Mouse (Mus musculus) stomach, embryonic 16.5 days (tissue): Measurements from ENCODE around the gene Sh3d21. TPM values are rescaled to one million over a fixed set of nuclear protein-coding genes. Genes with fewer than 3 reads are reported as not detected.
A peak's percentile ranks its signal among the peaks of the same experiment; 100 is the strongest.
"Not testable (repeated sequence)": the region's sequence is repeated elsewhere in the genome, so short reads cannot be mapped to it uniquely, and the experiment has no call there.

Source experiments
- ATAC-seq: fragments of 200-750 bp; cut with Nextera tagmentation; 2 replicates; pipeline ENCODE4 v1.8.0; 2017; ENCODE audit warnings: moderate number of reproducible peaks, moderate TSS enrichment; ENCODE audit not compliant: insufficient read depth, low FRiP score
- H3K27ac ChIP-seq: fragments of 300-500 bp; sonication (generic); 2 replicates; pipeline ENCODE4 v1.5.1; 2014; ENCODE audit warnings: low read length
- H3K27me3 ChIP-seq: fragments of 300-500 bp; sonication (generic); 2 replicates; pipeline ENCODE4 v1.6.1; 2014; ENCODE audit warnings: low read length, control low read depth, mixed read lengths; ENCODE audit not compliant: control insufficient read depth, insufficient read depth
- H3K36me3 ChIP-seq: fragments of 300-500 bp; sonication (generic); 2 replicates; pipeline ENCODE4 v1.6.1; 2014; ENCODE audit warnings: low read length; ENCODE audit not compliant: control insufficient read depth, insufficient read depth
- H3K4me1 ChIP-seq: fragments of 300-500 bp; sonication (generic); 2 replicates; pipeline ENCODE4 v1.6.1; 2014; ENCODE audit warnings: low read length, control low read depth, mixed read lengths; ENCODE audit not compliant: control insufficient read depth, insufficient read depth
- H3K4me2 ChIP-seq: fragments of 300-500 bp; sonication (generic); 2 replicates; pipeline ENCODE4 v1.6.1; 2014; ENCODE audit warnings: low read depth, low read length, mixed read lengths
- H3K4me3 ChIP-seq: fragments of 300-500 bp; sonication (generic); replicated peaks from 2 replicates; pipeline ENCODE4 v1.5.1; 2014; ENCODE audit warnings: mild to moderate bottlenecking, low read length
- H3K9ac ChIP-seq: fragments of 300-500 bp; sonication (generic); 2 replicates; pipeline ENCODE4 v1.6.1; 2014; ENCODE audit warnings: low read length
- H3K9me3 ChIP-seq: fragments of 300-500 bp; sonication (generic); replicated peaks from 2 replicates; pipeline ENCODE4 v1.6.1; 2016; ENCODE audit warnings: low read length, control low read depth; ENCODE audit not compliant: control insufficient read depth
- WGBS: fragments of 180-500 bp; shearing (Covaris S2); extraction: QIAGEN DNeasy Blood & Tissue Kit; methylation state at CpG from one replicate; pipeline ENCODE4 v1.1.7; 2014; 5-methylcytosine and 5-hydroxymethylcytosine counted together
- polyA plus RNA-seq: library from polyadenylated mRNA; unstranded; fragments of >200 nt; fragmentation: Nextera tagmentation; extraction: Ambion mirVana; gene quantifications from 2 replicates; pipeline ENCODE4 v1.2.1, GENCODE M21; 2015

The Sh3d21 gene
- polyA plus RNA-seq, 1 experiment from 2014 or later, result 7.3 TPM

DNA sequence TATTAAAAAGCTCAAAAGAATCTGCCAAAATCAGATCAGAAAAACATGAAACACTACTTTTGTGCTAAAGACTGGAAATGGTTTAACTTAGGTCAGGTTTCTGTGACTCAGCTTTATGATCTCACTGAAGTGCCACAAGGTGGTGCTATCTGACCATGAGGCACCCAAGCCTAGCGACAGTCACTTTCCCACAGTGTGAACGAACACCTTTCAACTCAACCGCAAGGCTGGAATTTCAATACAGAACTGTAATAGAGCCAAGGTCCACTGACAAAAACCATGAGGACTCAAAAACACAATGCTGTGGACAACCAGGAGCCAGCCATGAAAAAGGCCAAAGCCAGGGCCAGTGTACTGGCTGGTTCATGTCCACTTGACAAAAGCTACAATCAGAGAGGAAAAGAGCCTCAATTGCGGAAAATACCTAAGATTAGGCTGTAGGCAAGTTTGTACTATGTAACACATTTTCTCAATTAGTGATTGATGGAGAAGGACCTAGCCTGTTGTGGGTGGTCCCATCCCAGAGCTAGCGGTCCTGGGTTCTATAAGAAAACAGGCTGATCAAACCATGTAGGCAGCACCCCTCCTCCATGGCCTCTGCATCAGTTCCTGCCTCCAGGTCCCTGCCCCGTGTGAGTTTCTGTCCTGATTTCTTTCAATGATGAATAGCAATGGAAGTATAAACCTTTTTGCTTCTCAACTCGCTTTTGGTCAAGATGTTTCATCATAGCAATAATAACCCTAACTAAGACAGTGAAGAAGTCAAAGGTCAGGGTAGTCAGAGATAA lies 18.1 kb upstream of the Sh3d21 start:
- no peaks in the 10 kb centered on the region for H3K27me3 ChIP-seq
- H3K27ac ChIP-seq, result no peak overlapping the region
- H3K9ac ChIP-seq, result no peak overlapping the region
- no peaks in the 10 kb centered on the region for H3K4me1 ChIP-seq
- WGBS, result 47% methylated on average over 7 of the region's 7 CpGs
- H3K9me3 ChIP-seq, result no peaks in the 10 kb centered on the region
- H3K36me3 ChIP-seq, result peaks cover 32% of the 10 kb centered on the region
- H3K4me2 ChIP-seq, result no peak overlapping the region
- peak; percentile 40; the same call in 1 of the 2 replicates for ATAC-seq
- no peak overlapping the region for H3K4me3 ChIP-seq

DNA sequence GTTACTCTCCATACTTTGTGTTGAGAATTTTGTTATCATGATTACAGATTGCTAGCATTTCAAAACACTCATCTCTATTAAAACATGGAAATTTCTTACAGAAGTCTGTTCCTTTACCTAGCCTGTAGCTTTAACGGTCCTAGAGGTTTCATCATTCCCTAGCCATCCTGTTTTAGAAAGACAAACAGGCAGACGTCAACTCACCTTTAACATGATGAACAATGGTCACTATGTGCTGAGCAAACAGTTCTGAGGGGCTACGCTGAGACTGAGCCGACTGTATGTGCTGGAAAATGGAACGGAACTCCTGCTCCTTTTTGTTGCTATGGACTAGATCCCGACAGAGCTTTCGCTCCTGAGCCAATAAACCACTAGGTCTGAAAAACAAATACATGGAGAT lies 12.7 kb upstream of the Sh3d21 start:
- H3K9ac ChIP-seq, H3K9me3 ChIP-seq, H3K27me3 ChIP-seq, H3K4me2 ChIP-seq, ATAC-seq, H3K27ac ChIP-seq, H3K4me1 ChIP-seq, H3K4me3 ChIP-seq: not testable (repeated sequence)
- WGBS, result 68% methylated on average over 7 of the region's 7 CpGs
- H3K36me3 ChIP-seq, result peaks cover 58% of the 10 kb centered on the region

DNA sequence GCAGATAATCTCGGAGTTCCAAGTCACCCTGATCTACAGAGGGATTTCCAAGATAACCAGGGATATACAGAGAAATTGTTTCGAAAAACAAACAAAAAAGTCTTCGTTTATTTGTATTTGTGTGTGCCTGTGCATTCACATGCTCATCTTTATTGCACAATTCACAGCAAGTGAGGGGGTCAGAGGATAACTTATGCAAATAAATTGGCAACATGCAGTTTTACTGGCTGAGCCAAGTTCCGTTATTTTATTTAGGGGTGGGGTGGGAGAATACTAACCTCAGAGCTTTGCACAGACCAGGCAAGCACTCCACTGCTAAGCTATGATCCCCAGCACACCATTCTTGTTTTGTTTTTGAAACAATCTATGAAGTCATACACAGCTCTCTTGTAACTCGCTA lies 10.5 kb upstream of the Sh3d21 start:
- peaks cover 52% of the 10 kb centered on the region; the same call in 1 of the 2 replicates for H3K36me3 ChIP-seq
- no peaks in the 10 kb centered on the region for H3K27me3 ChIP-seq
- no peak overlapping the region for H3K9ac ChIP-seq
- ATAC-seq, result no peak
- H3K4me1 ChIP-seq, result no peaks in the 10 kb centered on the region
- 86% methylated on average over 5 of the region's 5 CpGs for WGBS
- H3K4me3 ChIP-seq, result no peak overlapping the region
- no peak overlapping the region for H3K27ac ChIP-seq
- no peak overlapping the region for H3K4me2 ChIP-seq
- no peaks in the 10 kb centered on the region for H3K9me3 ChIP-seq

DNA sequence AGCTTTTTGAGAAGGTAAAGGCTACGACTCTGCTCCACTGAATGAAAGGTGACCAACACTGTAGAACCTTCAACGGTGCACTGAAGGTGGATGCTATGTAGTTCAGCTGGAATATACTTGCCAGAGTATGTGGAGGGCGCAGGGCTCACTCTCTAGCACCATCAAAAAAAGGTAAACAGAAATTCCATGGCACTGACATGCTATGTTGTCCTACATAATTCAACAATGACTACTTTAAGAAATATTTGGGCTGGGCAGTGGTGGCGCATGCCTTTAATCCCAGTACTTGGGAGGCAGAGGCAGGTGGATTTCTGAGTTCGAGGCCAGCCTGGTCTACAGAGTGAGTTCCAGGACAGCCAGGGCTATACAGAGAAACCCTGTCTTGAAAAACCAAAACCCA lies 7.4 kb upstream of the Sh3d21 start:
- not testable (repeated sequence) for H3K27me3 ChIP-seq, H3K27ac ChIP-seq, H3K4me3 ChIP-seq, H3K9me3 ChIP-seq, H3K9ac ChIP-seq, H3K4me2 ChIP-seq, ATAC-seq, H3K4me1 ChIP-seq
- peaks cover 41% of the 10 kb centered on the region; the same call in 1 of the 2 replicates for H3K36me3 ChIP-seq
- 95% methylated on average over 5 of the region's 5 CpGs for WGBS

DNA sequence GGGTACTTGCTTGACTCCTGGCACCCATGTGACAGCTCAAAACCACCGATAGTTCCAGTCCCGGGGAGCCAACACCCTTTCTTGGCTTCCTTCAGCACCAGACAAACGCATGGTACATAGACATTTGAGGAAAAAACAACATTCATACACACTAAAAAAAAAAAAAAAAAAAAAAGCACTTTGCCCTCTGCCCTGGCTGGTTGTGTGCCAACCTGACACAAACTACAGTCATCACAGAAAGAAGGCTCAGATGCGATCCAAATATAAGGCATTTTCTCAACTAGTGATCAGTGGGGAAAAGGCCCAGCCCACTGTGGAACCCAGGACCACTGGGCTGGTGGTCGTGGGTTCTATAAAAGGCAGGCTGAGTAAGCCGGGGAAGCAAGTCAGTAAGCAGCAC lies 5.6 kb upstream of the Sh3d21 start:
- no peak overlapping the region for H3K27ac ChIP-seq
- WGBS, result 90% methylated on average over 6 of the region's 6 CpGs
- no peak overlapping the region for H3K9ac ChIP-seq
- peaks cover under 1% of the 10 kb centered on the region; the same call in 1 of the 2 replicates for H3K4me1 ChIP-seq
- H3K4me3 ChIP-seq, result no peak overlapping the region
- ATAC-seq, result no peak
- H3K9me3 ChIP-seq, result no peaks in the 10 kb centered on the region
- no peaks in the 10 kb centered on the region for H3K27me3 ChIP-seq
- H3K36me3 ChIP-seq, result peaks cover 30% of the 10 kb centered on the region; the same call in 1 of the 2 replicates
- no peak overlapping the region for H3K4me2 ChIP-seq

DNA sequence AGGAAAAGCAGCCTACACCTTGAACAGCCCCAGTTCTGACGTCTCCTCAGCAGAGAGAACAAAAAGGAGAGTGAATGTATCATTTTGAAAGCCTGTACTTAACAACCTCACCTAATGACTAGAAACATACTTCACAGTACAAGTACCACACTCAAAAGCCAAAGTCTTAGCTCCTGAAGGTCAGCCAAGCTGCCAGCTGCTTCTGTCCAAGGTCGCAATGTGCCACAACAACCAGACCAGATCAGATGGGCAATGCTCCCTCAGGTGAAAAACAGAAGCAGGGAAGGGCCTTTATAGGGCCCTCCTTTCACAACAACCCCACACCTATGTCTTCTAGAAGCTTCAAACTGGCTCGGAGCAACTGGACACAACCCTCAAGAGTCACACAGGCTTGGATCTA lies 2.8 kb upstream of the Sh3d21 start:
- peaks cover 12% of the 10 kb centered on the region; the same call in 1 of the 2 replicates for H3K36me3 ChIP-seq
- WGBS, result 79% methylated on average over 3 of the region's 3 CpGs
- peaks cover 10% of the 10 kb centered on the region for H3K4me1 ChIP-seq
- no peak overlapping the region for H3K4me3 ChIP-seq
- no peak overlapping the region for H3K4me2 ChIP-seq
- H3K9me3 ChIP-seq, result no peaks in the 10 kb centered on the region
- peak overlapping the region; percentile 20; the same call in 1 of the 2 replicates for H3K27ac ChIP-seq
- no peak for ATAC-seq
- no peaks in the 10 kb centered on the region for H3K27me3 ChIP-seq
- no peak overlapping the region for H3K9ac ChIP-seq

DNA sequence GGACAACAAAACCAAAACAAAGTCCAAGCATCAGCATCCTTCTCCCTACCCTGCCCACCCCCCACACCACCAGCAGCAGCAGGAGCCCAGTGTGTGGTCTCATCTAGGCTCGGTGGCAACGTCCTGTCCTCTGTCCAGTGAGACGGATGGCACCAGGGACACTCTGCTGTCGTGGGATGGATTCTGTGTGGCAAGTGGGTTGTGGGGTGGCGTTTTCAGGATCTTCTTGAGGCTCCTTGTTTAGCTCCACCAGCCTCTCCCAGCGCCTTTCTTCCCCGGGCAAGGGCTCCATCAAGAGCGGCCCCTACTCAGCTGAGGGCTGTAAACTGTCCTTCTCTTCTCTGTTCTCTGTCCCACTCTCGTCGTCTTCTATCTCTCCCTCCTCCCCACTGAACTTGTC lies 1.8 kb upstream of the Sh3d21 start:
- H3K9me3 ChIP-seq, H3K27me3 ChIP-seq: not testable (repeated sequence)
- 70% methylated on average over 8 of the region's 10 CpGs for WGBS

DNA sequence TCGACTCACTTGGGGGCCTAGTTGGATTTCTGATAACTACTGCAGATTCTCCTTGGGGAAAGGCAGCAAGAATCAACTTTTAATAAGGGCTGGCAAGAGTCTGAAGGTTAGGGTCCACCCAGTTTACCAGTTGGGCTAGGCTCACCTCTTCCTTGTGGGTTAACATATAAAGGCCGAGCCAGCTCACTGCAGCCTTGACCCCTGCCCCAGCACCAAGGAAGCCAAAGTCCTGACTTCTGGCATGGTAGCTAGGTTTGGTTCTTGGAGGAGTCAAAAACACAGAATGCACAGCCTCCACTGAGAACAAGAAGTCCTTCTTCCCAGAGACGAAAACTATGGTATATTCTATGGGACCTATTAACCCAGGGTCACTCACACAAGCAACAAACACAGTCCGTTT lies 394 bp upstream of the Sh3d21 start:
- no peak for ATAC-seq
- H3K4me1 ChIP-seq, result peaks cover 10% of the 10 kb centered on the region
- H3K9me3 ChIP-seq, result no peaks in the 10 kb centered on the region
- H3K4me2 ChIP-seq, result peak overlapping the region; percentile 91
- no peaks in the 10 kb centered on the region for H3K27me3 ChIP-seq
- peaks cover 3% of the 10 kb centered on the region; the same call in 1 of the 2 replicates for H3K36me3 ChIP-seq
- H3K9ac ChIP-seq, result no peak overlapping the region
- peak overlapping the region; percentile 54; the same call in 1 of the 2 replicates for H3K4me3 ChIP-seq
- H3K27ac ChIP-seq, result peak overlapping the region; percentile 94
- 48% methylated on average over 4 of the region's 4 CpGs for WGBS

More for the DNA sequence above, 1.8 kb upstream of the Sh3d21 start:
- H3K4me1 ChIP-seq, ATAC-seq, H3K4me3 ChIP-seq, H3K36me3 ChIP-seq, H3K27ac ChIP-seq, H3K9ac ChIP-seq, H3K4me2 ChIP-seq: not testable (repeated sequence)

DNA sequence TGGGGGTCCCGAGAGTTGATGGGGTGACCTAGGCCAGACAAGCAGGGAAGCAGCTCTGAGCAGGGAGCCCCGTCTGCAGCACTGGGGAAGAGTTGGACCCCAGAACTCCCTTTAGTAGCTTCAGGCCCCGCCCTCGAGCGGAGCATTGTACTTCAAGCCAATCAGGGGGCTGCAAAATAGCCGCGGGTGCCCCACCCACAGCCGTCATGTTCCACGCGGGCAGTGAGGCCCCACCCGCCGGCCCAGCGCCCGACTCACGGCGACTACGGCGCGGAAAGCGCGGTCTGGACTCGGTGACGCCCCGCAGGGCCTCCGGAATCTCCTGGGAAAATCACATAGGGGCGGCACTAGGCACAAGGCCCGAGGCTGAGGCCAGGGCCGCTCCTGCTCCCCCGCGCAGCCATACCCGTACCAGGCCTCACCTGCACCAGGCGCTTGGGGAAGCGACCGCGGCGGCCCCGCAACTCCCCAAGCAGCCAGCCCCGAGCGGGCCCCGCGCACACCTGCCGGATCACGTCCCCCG lies 686 bp downstream of the Sh3d21 start:
- no peaks in the 10 kb centered on the region for H3K36me3 ChIP-seq
- under 1% methylated on average over 44 of the region's 44 CpGs for WGBS
- no peaks in the 10 kb centered on the region for H3K9me3 ChIP-seq
- peak overlapping the region; percentile 54 for H3K4me3 ChIP-seq
- peak overlapping the region; percentile 91 for H3K4me2 ChIP-seq
- peak; percentile 93 for ATAC-seq
- H3K4me1 ChIP-seq, result peaks cover 10% of the 10 kb centered on the region
- peak overlapping the region; percentile 94 for H3K27ac ChIP-seq
- H3K27me3 ChIP-seq, result no peaks in the 10 kb centered on the region
- H3K9ac ChIP-seq, result peak overlapping the region; percentile 82
